Mouse (Mus musculus): ENCODE results near the gene Rgs6. TPM values are rescaled to one million over a fixed set of nuclear protein-coding genes. Genes with fewer than 3 reads are reported as not detected.

The Rgs6 gene
- polyA plus RNA-seq, 1 experiment from 2014 or later, result 0.69 TPM

- Histone ChIP-seq H3K4me3 (ENCODE audit: low read depth, low read length) (peak overlapping the region; percentile 58), H3K4me1 (ENCODE audit: control insufficient read depth, insufficient read depth, low read length) (no peaks in the 10 kb centered on the region), H3K9ac (ENCODE audit: low read length) (no peak overlapping the region), H3K27me3 (ENCODE audit: control insufficient read depth, insufficient read depth, low read length) (peaks cover 35% of the 10 kb centered on the region), H3K9me3 (ENCODE audit: control insufficient read depth, low read length) (no peaks in the 10 kb centered on the region), H3K4me2 (ENCODE audit: low read depth) (peak overlapping the region; percentile 94), H3K27ac (ENCODE audit: low read depth, low read length) (no peak overlapping the region), H3K36me3 (ENCODE audit: control insufficient read depth, insufficient read depth, low read length) (no peaks in the 10 kb centered on the region)
- DNase-seq (ENCODE audit: low spot score) (no peak), ATAC-seq (ENCODE audit: insufficient read depth, low FRiP score, low TSS enrichment) (no peak)
- 4% methylated on average over 19 of the region's 19 CpGs for WGBS
These were observed 28.4 kb downstream of the Rgs6 start for GRCm38 (mm10) chr12:82616486-82616812.

GRCm38 (mm10) chr12:82616813-82617681 is 29.0 kb downstream of the Rgs6 start:
- WGBS, result 1% methylated on average over 66 of the region's 86 CpGs

DNA sequence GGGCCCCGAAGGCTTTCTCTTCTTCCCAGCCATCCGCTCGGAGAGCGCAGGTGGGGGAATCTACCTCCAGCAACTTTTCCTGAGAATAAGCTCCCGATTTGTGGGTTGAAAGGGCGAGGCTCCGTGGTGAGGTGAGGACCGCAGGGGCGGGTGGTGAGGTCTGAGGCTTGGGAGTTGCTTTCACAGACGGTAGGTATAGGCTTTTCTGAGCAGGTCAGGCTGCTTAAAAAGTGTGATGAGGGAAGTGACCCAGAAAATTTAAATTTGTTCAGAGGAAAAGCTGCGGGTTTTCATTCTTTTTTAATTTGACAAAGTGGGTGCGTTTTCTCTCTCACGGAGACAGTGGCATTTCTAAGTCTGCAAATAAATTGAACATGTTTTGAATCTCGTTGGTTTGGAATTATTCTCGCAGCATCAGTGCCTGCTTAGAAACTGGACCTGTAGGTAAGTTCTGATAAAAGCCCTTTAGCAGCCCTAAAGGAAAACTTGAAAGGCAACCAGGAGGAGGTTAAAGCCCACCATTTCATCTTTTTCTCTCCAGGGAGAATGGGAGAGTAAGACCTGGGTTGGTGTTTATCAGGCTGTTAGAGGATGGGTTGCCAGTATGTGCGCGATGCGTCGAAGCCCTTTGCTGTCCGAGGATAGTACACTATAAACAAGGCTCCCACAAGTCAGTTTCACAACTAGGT is 29.7 kb downstream of the Rgs6 start:
- DNase-seq (ENCODE audit: low spot score), result peak; percentile 11
- WGBS, result 19% methylated on average over 20 of the region's 20 CpGs
- no peaks in the 10 kb centered on the region for H3K36me3 ChIP-seq (ENCODE audit: control insufficient read depth, insufficient read depth, low read length)
- peaks cover 35% of the 10 kb centered on the region for H3K27me3 ChIP-seq (ENCODE audit: control insufficient read depth, insufficient read depth, low read length)
- no peak overlapping the region for H3K27ac ChIP-seq (ENCODE audit: low read depth, low read length)
- no peak for ATAC-seq (ENCODE audit: insufficient read depth, low FRiP score, low TSS enrichment)
- H3K4me3 ChIP-seq (ENCODE audit: low read depth, low read length), result peak overlapping the region; percentile 58
- no peaks in the 10 kb centered on the region for H3K9me3 ChIP-seq (ENCODE audit: control insufficient read depth, low read length)
- H3K4me1 ChIP-seq (ENCODE audit: control insufficient read depth, insufficient read depth, low read length), result no peaks in the 10 kb centered on the region
- H3K9ac ChIP-seq (ENCODE audit: low read length), result no peak overlapping the region
- H3K4me2 ChIP-seq (ENCODE audit: low read depth), result peak overlapping the region; percentile 94

More at GRCm38 (mm10) chr12:82616813-82617681, 29.0 kb downstream of the Rgs6 start:
- peak; percentile 64 for DNase-seq (ENCODE audit: low spot score)
- H3K27me3 ChIP-seq (ENCODE audit: control insufficient read depth, insufficient read depth, low read length), result peaks cover 35% of the 10 kb centered on the region
- no peaks in the 10 kb centered on the region for H3K36me3 ChIP-seq (ENCODE audit: control insufficient read depth, insufficient read depth, low read length)
- peak overlapping the region; percentile 94 for H3K4me2 ChIP-seq (ENCODE audit: low read depth)
- no peaks in the 10 kb centered on the region for H3K4me1 ChIP-seq (ENCODE audit: control insufficient read depth, insufficient read depth, low read length)
- H3K9me3 ChIP-seq (ENCODE audit: control insufficient read depth, low read length), result no peaks in the 10 kb centered on the region
- H3K4me3 ChIP-seq (ENCODE audit: low read depth, low read length), result peak overlapping the region; percentile 58
- ATAC-seq (ENCODE audit: insufficient read depth, low FRiP score, low TSS enrichment), result peak; percentile 55; the same call in 1 of the 2 replicates
- H3K9ac ChIP-seq (ENCODE audit: low read length), result peak overlapping the region; percentile 44
- no peak overlapping the region for H3K27ac ChIP-seq (ENCODE audit: low read depth, low read length)

GRCm38 (mm10) chr12:82640441-82640840 is 52.3 kb downstream of the Rgs6 start:
- no peak overlapping the region for H3K4me3 ChIP-seq (ENCODE audit: low read depth, low read length)
- no peaks in the 10 kb centered on the region for H3K27me3 ChIP-seq (ENCODE audit: control insufficient read depth, insufficient read depth, low read length)
- H3K9me3 ChIP-seq (ENCODE audit: control insufficient read depth, low read length), result no peaks in the 10 kb centered on the region
- H3K9ac ChIP-seq (ENCODE audit: low read length), result no peak overlapping the region
- H3K27ac ChIP-seq (ENCODE audit: low read depth, low read length), result no peak overlapping the region
- no peak for ATAC-seq (ENCODE audit: insufficient read depth, low FRiP score, low TSS enrichment)
- H3K36me3 ChIP-seq (ENCODE audit: control insufficient read depth, insufficient read depth, low read length), result no peaks in the 10 kb centered on the region
- no peaks in the 10 kb centered on the region for H3K4me1 ChIP-seq (ENCODE audit: control insufficient read depth, insufficient read depth, low read length)
- DNase-seq (ENCODE audit: low spot score), result no peak
- WGBS, result 92% methylated on average over 10 of the region's 10 CpGs
- no peak overlapping the region for H3K4me2 ChIP-seq (ENCODE audit: low read depth)

- WGBS, result 92% methylated on average over 4 of the region's 4 CpGs
- no peak overlapping the region for H3K4me3 ChIP-seq (ENCODE audit: low read depth, low read length)
- no peak overlapping the region for H3K4me2 ChIP-seq (ENCODE audit: low read depth)
- no peaks in the 10 kb centered on the region for H3K9me3 ChIP-seq (ENCODE audit: control insufficient read depth, low read length)
- no peak for ATAC-seq (ENCODE audit: insufficient read depth, low FRiP score, low TSS enrichment)
- no peak for DNase-seq (ENCODE audit: low spot score)
- H3K4me1 ChIP-seq (ENCODE audit: control insufficient read depth, insufficient read depth, low read length), result no peaks in the 10 kb centered on the region
- no peaks in the 10 kb centered on the region for H3K27me3 ChIP-seq (ENCODE audit: control insufficient read depth, insufficient read depth, low read length)
- no peak overlapping the region for H3K9ac ChIP-seq (ENCODE audit: low read length)
- no peak overlapping the region for H3K27ac ChIP-seq (ENCODE audit: low read depth, low read length)
- no peaks in the 10 kb centered on the region for H3K36me3 ChIP-seq (ENCODE audit: control insufficient read depth, insufficient read depth, low read length)
These were observed 59.8 kb downstream of the Rgs6 start for GRCm38 (mm10) chr12:82647876-82648275.

GRCm38 (mm10) chr12:82649991-82650390 is 61.9 kb downstream of the Rgs6 start:
- WGBS, result 83% methylated on average over 5 of the region's 5 CpGs
- Histone ChIP-seq H3K9ac (ENCODE audit: low read length) (no peak overlapping the region), H3K4me1 (ENCODE audit: control insufficient read depth, insufficient read depth, low read length) (no peaks in the 10 kb centered on the region), H3K27ac (ENCODE audit: low read depth, low read length) (no peak overlapping the region), H3K4me3 (ENCODE audit: low read depth, low read length) (no peak overlapping the region), H3K36me3 (ENCODE audit: control insufficient read depth, insufficient read depth, low read length) (no peaks in the 10 kb centered on the region), H3K4me2 (ENCODE audit: low read depth) (no peak overlapping the region), H3K9me3 (ENCODE audit: control insufficient read depth, low read length) (no peaks in the 10 kb centered on the region), H3K27me3 (ENCODE audit: control insufficient read depth, insufficient read depth, low read length) (no peaks in the 10 kb centered on the region)
- DNase-seq (ENCODE audit: low spot score) (no peak), ATAC-seq (ENCODE audit: insufficient read depth, low FRiP score, low TSS enrichment) (no peak)

- Histone ChIP-seq H3K27me3 (ENCODE audit: control insufficient read depth, insufficient read depth, low read length) (no peaks in the 10 kb centered on the region), H3K4me3 (ENCODE audit: low read depth, low read length) (no peak overlapping the region), H3K27ac (ENCODE audit: low read depth, low read length) (no peak overlapping the region), H3K9ac (ENCODE audit: low read length) (no peak overlapping the region), H3K36me3 (ENCODE audit: control insufficient read depth, insufficient read depth, low read length) (no peaks in the 10 kb centered on the region), H3K9me3 (ENCODE audit: control insufficient read depth, low read length) (no peaks in the 10 kb centered on the region), H3K4me2 (ENCODE audit: low read depth) (no peak overlapping the region), H3K4me1 (ENCODE audit: control insufficient read depth, insufficient read depth, low read length) (no peaks in the 10 kb centered on the region)
- ATAC-seq (ENCODE audit: insufficient read depth, low FRiP score, low TSS enrichment) (no peak), DNase-seq (ENCODE audit: low spot score) (no peak)
- 89% methylated on average over 7 of the region's 7 CpGs for WGBS
These were observed 76.5 kb downstream of the Rgs6 start for GRCm38 (mm10) chr12:82664598-82664997.

DNA sequence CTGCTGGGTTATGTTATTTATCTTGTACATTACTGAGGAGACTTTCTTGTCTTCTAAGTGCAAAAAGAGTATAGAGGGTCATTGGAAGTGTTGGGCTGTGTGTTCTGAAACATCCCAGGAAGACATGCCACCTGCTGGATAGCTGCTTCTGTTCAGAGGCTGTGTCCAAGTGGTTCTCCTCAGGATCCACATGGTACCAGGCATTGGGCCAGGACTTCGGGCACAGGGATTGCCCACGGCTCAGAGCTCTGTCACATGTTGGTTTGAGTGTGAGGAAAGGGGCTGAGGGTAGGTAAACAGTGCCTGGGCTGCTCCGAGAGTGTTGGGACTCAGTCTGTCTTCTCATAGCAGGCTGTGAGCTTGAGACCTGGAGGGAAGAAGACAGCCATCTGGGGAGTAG is 79.3 kb downstream of the Rgs6 start:
- no peak overlapping the region for H3K9ac ChIP-seq (ENCODE audit: low read length)
- H3K4me3 ChIP-seq (ENCODE audit: low read depth, low read length), result no peak overlapping the region
- H3K27ac ChIP-seq (ENCODE audit: low read depth, low read length), result no peak overlapping the region
- ATAC-seq (ENCODE audit: insufficient read depth, low FRiP score, low TSS enrichment) (no peak), DNase-seq (ENCODE audit: low spot score) (no peak)
- H3K9me3 ChIP-seq (ENCODE audit: control insufficient read depth, low read length), result no peaks in the 10 kb centered on the region
- no peaks in the 10 kb centered on the region for H3K27me3 ChIP-seq (ENCODE audit: control insufficient read depth, insufficient read depth, low read length)
- no peaks in the 10 kb centered on the region for H3K36me3 ChIP-seq (ENCODE audit: control insufficient read depth, insufficient read depth, low read length)
- no peak overlapping the region for H3K4me2 ChIP-seq (ENCODE audit: low read depth)
- no peaks in the 10 kb centered on the region for H3K4me1 ChIP-seq (ENCODE audit: control insufficient read depth, insufficient read depth, low read length)
- 79% methylated on average over 3 of the region's 3 CpGs for WGBS

Data from neural tube, embryonic 11.5 days (tissue).